Mouse (Mus musculus): Measurements from ENCODE around the gene Igf2bp3. TPM values are rescaled to one million over a fixed set of nuclear protein-coding genes. Genes with fewer than 3 reads are reported as not detected.
A peak's percentile ranks its signal among the peaks of the same experiment; 100 is the strongest.

Igf2bp3 gene
- total RNA-seq, 2 experiments from 2014 or later: not detected

DNA sequence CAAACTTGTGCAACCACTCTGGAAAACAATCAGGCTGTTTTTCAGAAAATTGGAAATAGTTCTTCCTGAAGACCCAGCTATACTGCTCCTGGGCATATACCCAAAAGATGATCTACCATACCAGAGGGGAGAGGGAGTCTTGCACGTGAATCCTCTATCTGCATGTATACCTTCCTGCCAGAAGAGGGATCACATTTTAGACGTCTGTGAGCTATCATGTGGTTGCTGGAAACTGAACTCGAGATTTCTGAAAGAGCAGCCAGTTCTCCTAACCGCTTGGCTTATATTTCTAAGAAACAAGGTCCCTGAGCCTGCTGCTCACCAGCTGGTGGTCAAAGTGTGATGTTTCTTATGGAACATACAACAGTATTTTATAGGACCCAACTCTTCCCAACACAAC lies 146.4 kb downstream of the Igf2bp3 start:
- no peak for DNase-seq

DNA sequence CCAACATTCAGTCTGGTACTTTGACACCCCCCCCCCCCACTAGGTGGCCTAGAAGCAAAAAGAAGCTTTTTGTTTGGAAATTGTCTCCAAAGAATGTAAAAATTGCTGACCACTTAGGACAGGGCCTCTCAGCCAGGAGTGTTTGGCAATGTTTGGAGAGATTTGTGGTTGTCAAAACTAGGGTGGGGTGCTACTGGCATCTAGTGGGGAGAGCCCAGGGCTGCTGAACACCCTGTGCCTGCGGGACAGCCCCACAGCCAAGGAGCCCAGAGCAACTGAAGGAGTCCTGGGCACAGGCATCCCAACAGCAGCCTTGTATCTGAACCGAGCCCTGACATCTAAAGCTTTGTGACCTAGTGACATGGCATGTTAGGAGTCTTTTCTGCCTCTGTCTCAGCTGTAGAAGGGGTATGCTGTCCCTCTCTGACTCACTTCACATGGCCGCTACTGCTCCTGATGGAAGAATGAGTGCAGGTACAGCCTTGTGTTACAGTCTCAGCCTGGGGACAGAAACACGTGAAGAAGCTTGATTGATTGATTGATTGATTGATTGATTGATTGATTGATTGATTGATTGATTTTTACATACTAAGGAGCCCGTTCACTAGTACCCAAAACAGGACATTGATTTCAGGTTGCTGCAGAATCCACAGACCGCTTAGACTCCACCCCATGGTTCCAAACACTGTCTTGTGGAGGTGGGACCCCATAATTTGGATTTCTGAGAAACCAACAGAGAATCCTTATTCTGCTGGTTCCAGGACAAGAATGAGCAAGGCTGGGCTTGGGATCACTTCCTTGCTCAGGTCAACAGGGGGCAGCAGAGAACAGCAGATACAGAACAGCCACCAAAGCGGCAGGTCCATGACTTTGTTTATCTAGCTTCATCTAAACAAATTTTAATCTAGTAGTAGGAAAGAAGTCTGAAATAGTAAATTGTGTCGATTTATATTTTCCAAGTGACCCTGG lies 157.4 kb downstream of the Igf2bp3 start:
- peak; percentile 51 to 71 for DNase-seq

DNA sequence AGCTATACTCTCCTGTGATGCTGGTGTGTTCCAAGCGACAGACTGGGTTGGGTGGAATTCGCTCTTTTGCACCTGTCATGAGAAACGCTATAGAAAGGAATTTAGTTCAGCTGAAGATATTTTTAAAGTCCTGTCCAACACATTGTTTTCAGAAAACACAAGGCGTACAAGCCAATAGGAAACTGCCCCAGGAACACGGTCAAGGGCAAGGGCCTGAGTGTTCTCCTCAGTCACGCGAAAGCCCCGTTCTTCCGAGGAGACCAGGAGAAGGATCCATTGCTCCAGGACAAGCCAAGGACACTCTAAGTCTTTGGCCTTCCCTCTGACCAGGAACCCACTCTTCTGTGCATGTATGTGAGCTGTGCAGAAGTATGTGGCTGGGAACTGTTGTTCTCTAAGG lies 158.7 kb downstream of the Igf2bp3 start:
- no peak for DNase-seq

DNA sequence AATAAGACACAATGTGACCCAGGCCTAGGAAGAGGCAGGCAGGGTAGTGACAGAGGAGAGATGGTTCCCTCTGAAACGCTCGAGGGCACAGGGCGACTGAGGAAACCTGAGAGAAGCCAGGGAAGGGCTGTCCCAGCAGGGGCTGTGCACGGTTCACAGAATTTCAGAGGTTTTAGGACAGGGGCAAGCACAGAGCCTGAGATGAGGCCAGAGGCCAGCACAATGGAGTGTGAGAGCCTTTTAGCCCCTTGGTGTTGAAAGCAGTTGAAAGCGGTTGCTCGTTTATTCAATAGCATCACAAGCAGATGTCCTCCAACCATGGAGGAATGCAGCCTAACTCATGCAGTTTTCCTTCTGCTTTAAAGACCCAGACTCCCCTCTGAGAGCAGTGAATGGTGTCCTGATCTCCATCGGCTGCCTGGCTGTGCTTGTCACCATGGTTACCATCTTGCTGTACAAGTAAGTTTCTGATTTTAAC lies 159.5 kb downstream of the Igf2bp3 start:
- no peak for DNase-seq

DNA sequence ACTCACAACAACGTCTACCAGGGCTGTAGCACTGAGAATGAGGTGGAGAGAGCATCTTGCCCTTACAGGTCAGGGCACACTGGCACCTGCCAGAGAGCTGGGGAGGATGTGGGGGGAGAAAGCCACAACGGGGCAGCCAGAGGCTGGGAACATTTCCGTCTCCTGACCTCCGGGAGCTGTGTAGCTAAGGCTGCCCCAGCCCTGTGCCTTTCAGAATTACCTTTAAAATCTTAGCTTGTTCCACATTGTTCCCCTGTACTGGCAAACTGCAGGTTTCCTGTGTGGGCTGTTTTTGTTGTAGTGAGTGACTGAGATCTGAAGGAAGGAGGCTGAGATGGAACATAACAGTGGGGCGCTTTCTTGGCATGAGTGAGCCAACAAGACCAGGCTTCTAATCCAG lies 162.6 kb downstream of the Igf2bp3 start:
- DNase-seq: no peak

DNA sequence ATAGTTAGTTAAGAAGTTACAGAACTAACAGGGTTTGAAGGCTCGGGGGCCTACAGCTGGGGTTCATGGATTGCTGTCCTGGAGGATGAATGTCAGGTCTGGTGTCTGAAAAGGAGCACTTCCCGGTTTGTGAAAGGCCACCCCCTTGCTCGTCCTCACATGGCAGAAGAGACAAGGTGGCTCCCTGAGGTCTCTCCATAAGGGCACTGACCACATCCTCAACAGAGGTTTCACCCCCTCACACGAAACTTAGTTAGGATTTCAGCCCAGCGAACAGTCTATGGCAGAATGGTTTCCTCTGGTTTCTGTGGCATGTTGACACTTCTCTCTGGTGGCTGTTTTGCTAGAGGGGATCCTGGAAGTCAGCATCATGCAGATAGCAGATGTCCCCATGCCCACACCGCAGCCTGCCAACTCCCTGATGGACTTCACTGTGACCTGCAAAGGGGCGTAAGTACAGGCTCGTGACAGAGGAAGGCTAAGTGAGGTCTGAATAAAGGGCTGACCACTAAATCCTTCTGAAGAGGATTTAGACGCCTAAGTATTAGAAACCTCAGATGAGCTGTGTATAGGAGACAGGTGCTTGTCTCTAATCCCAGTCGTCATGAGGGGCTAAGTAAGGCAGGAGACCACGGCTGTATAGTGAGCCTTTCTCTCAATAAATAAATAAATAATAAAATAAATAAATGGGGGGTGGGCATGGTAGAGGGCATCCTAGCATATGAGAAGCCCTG lies 163.9 kb downstream of the Igf2bp3 start:
- DNase-seq: no peak

DNA sequence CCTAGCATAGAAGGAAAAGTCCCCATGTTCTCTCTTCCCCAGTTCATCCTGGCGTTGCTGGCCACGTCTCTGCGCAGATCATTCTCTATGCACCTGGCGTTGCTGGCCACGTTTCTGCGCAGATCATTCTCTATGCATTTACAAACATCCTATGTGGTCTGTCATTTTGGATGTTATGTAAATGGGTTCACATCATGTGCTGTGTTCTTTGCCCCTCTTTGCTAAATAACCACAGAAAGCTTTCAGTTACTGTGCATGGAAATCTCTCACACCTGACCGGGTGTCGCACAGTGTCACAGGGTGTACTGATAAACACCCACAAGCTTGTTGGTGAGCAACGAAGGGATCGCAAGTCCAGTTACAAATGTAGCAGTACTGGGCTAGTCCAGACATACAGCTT lies 166.4 kb downstream of the Igf2bp3 start:
- DNase-seq: no peak

DNA sequence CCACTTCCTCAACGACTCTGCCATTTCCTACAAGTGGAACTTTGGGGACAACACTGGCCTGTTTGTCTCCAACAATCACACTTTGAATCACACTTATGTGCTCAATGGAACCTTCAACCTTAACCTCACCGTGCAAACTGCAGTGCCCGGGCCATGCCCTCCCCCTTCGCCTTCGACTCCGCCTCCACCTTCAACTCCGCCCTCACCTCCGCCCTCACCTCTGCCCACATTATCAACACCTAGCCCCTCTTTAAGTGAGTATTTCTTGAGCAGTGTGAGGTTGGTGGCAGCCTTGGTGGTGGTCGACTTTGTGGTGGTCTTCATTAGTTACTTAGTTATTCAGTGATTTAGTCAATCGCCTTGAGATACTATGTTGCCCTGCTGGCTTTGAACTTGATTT lies 166.9 kb downstream of the Igf2bp3 start:
- no peak for DNase-seq

DNA sequence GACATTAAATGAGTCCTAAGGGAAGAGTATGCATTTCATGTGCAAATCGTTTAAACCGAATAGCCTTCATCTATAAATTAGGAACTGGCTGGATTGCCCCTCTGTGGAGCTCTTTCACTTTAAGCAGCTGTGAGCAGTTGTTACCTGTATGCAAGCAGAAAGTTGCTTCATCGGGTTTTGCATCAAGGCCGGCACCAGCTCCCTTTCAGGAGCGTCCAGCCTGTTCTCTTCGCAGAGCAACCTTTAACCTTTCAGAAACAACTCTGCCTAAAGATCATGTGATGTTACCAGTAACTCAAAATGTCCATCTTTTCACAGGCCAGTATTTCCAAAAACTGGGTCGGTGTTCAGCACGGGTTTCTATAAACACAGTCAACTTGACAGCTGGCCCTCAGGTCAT lies 167.8 kb downstream of the Igf2bp3 start:
- no peak for DNase-seq

DNA sequence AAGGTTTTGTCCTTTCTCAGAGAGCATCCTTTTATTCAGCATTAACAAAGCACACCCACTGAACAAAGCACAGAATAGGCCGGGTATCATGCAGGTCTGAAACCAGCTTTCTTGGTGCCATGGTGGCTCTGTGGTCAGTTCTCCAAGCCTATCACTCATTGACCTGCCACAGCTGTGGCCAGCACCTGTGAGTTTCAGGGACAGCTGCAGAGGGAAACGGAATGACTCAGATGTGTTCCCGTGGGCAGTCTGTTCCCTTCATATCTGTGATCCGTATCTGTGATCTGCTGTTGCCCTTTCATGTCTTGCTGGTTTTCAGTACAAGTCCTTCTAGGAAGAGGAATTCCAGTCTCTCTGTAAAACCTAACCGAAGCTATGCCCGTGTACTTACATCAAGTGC lies 168.3 kb downstream of the Igf2bp3 start:
- DNase-seq: no peak

DNA sequence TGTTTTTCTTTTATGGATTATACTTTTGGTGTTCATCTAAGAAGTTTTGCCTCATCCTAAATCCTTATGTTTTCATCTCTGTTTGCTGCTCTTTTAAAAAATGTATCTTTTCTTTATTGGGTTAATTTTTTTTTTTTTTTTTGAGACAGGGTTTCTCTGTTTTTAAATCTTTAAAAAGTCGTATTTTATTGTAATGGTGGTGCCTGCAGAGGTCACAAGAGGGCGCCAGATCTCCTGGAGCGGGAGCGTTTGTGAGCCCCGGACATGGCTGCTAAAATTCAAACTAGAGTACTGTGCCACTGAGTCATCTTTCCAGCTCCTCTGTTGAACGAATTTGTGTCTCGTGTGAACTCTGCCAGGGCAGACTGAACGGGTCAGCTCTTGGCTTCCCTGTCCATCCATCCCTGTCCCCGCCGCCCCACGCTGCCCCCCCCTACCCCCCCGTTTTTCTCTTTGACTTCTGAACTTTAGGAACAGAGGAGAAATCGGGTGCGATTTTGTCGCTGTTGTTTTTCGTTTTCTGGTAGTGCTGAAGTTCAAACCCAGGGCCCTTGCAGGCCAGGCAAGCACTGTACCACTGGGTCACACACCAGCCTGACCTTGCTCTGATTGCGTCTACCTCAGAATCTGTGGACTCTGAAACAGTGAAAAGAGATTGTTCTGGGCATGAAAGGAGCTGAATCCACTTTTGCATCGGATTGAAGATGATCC lies 175.1 kb downstream of the Igf2bp3 start:
- DNase-seq: peak; percentile 45 to 46

DNA sequence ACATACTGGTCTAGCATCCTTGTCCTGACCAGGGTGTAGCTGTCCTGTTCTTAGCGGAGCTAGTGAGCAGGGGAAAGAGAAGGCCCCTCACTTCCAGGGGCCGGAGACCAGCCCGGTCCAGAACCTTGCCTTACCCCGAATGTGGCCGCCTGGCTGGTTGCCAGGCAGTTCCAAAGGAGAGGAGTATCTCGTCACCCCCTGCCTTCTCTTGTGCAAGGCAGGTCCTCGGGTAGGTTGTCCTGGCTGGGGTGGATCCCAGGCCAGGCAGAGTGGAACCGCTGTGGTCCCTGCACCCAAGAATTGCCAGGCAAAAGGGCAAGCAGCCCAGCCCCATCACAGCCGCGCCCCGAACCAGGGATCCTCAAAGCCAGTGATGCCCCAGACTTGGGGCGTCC lies 177.5 kb downstream of the Igf2bp3 start:
- no peak for DNase-seq

DNA sequence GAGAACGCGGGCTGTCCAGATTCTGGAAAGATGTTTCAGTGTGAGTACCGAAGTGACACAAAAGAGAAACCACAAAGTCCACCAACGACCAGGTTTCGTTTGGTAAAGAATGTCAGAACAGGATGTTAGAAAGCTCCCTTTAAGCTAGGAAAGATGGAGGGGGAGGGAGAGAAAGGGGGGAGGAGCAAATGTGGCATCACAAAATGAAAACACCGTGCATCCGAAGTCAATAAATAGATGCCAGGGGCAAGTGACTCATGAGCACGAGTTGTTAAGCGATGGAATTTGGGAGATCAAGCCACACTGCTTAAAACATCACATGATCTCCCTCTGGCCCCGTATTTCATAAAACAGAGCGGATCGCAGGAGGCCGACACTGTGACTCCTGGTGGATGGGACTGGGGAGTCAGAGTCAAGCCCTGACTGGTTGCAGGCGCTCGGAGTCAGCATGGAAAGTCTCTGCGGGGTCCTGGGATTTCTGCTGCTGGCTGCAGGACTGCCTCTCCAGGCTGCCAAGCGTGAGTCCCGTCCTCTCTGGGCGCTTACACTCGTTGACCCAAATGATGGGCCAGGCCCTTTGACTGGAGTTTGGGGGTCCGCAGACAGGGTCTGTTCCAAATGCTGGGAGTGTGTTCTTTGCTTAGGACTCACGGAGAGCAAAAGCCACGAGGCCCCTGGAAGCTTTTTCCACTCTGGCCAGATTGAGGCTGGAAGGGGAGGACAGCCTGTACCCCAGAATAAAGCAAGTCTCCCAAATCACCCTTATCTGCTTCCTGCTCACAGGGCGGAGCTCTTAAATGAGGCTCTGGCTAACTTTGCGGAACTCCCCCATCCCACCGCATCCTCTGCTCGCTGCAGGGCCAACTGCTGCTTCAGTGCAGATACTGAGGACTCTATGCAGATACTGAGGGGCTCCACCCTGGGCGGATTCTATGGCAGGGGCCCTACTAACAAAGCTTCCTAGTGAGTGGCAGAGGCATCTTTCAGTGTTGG lies 178.2 kb downstream of the Igf2bp3 start, which contains the start of gene Gpnmb:
TSS of gene Gpnmb (plus strand) at position 272 of the 993 bp plus-strand sequence.
- no peak for DNase-seq

Other genes starting within 250 kb of the Igf2bp3 start
- gene Doxl2, start 240.0 kb downstream of the Igf2bp3 start, total RNA-seq (2021): not detected
- gene Svs1, start 228.1 kb downstream of the Igf2bp3 start, total RNA-seq (2021): not detected
- 1 to 10 TPM; 1.8 to 3.1 TPM for gene Gpnmb, start 178.4 kb downstream of the Igf2bp3 start, total RNA-seq (2021)
- 10 to 100 TPM; 33.1 to 35.8 TPM for gene Malsu1, start 141.2 kb downstream of the Igf2bp3 start, total RNA-seq (2021)
- 100 to 1,000 TPM in 1 of 2 experiments, 10 to 100 TPM in 1; 92.3 to 105 TPM for gene Tra2a, start 49.1 kb upstream of the Igf2bp3 start, total RNA-seq (2021)
- gene Ccdc126, start 104.3 kb upstream of the Igf2bp3 start, total RNA-seq (2021): 10 to 100 TPM; 10.4 to 12.6 TPM
- gene Fam221a, start 152.8 kb upstream of the Igf2bp3 start, total RNA-seq (2021): 1 to 10 TPM in 1 of 2 experiments, under 1 TPM in 1; 1.00 to 1.0 TPM
- 1 to 10 TPM; 1.5 to 1.9 TPM for gene Stk31, start 180.6 kb upstream of the Igf2bp3 start, total RNA-seq (2021)